Mouse (Mus musculus): ENCODE results near the gene Rras2. TPM values are rescaled to one million over a fixed set of nuclear protein-coding genes. Genes with fewer than 3 reads are reported as not detected.

The Rras2 gene
- total and polyA plus RNA-seq, 2 experiments from 2014 or later, result 34.4 to 56.6 TPM

DNA sequence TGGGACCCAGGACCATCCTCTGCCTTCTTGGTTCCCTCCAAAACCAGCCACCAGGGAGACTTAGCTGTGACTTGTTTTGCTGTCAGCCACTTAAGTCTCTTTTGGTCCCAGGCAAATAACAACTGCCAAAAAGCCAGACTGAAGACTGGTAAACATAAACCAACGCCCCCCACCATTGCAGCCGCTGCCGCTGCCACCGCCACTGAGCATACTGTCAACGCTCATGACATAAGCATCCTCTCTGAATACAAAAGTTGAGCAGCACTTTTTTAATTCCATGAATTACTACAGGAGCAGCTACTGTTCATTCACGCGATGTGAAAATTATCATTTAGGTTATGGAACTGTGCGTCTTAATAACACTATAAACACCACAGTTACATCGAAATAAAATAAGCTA, 1.6 kb downstream of the Rras2 start:
- H3K4me3 ChIP-seq (ENCODE audit: low read depth, low read length), result peak overlapping the region; percentile 88
- no peaks in the 10 kb centered on the region for H3K36me3 ChIP-seq (ENCODE audit: insufficient read depth)
- ATAC-seq, result no peak
- WGBS, result 10% methylated on average over 9 of the region's 9 CpGs
- DNase-seq, result peak; percentile 22
- H3K27ac ChIP-seq (ENCODE audit: low read depth, low read length), result no peak overlapping the region
- H3K4me1 ChIP-seq (ENCODE audit: insufficient read depth), result 0 out of 2 replicates have a peak, but pooled peaks cover 4% of the 10 kb centered on the region
- H3K9ac ChIP-seq, result peak overlapping the region; percentile 84; the same call in 1 of the 2 replicates
- peak overlapping the region; percentile 80 for H3K4me2 ChIP-seq (ENCODE audit: low read depth)
- no peak for TF ChIP-seq CTCF (IDR thresholded peaks at IDR 0.05; ENCODE audit: low read depth)
- no peaks in the 10 kb centered on the region for H3K9me3 ChIP-seq (ENCODE audit: low read length)
- H3K27me3 ChIP-seq (ENCODE audit: insufficient read depth, low read length), result no peaks in the 10 kb centered on the region

DNA sequence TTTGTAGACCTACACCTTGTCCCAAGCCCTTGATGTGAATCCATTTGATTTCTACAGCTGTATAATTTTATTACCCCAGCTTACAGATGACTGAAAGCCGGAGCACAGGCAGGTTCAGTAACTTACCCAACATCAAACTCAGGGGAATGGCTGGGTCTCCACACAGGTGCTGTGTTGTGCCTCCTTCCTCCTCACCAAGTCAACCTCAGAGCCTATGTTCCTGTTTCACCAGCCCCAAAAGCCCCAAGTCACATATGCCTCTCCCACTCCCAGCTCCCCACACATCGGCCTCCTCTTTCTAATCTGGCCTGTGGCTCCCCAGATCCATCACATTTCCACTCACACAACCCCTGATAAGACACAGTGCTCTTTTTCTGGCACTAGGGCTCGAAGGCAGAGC, 2.6 kb downstream of the Rras2 start:
- Histone ChIP-seq H3K4me2 (ENCODE audit: low read depth) (peak overlapping the region; percentile 80), H3K27me3 (ENCODE audit: insufficient read depth, low read length) (no peaks in the 10 kb centered on the region), H3K27ac (ENCODE audit: low read depth, low read length) (no peak overlapping the region), H3K4me3 (ENCODE audit: low read depth, low read length) (no peak overlapping the region), H3K9me3 (ENCODE audit: low read length) (no peaks in the 10 kb centered on the region), H3K4me1 (ENCODE audit: insufficient read depth) (0 out of 2 replicates have a peak, but pooled peaks cover 4% of the 10 kb centered on the region), H3K36me3 (ENCODE audit: insufficient read depth) (no peaks in the 10 kb centered on the region), H3K9ac (no peak overlapping the region)
- no peak for TF ChIP-seq CTCF (IDR thresholded peaks at IDR 0.05; ENCODE audit: low read depth)
- 95% methylated on average over 3 of the region's 3 CpGs for WGBS
- no peak for DNase-seq
- no peak for ATAC-seq

DNA sequence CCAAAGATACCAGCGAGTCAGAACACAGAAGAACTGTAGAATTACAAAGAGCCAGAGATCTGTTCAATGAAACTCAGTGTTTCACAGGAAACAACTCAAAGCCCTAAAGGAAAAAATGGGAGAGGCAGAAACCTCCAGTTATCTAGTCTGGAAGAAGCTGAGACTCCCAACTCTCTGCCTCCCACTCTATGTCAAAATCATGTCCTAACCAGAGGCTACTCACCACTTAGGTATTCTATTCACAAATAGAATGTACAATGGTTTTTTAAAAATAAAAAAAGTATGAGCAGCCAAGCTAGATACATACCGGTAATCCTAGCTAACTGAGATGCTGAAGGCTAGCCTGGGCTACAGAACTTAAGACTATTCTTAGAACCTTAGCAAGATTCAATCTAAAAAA, 3.3 kb downstream of the Rras2 start:
- Histone ChIP-seq H3K36me3 (ENCODE audit: insufficient read depth) (no peaks in the 10 kb centered on the region), H3K27ac (ENCODE audit: low read depth, low read length) (no peak overlapping the region), H3K9ac (no peak overlapping the region), H3K27me3 (ENCODE audit: insufficient read depth, low read length) (no peaks in the 10 kb centered on the region), H3K4me3 (ENCODE audit: low read depth, low read length) (no peak overlapping the region), H3K4me1 (ENCODE audit: insufficient read depth) (0 out of 2 replicates have a peak, but pooled peaks cover 4% of the 10 kb centered on the region), H3K9me3 (ENCODE audit: low read length) (no peaks in the 10 kb centered on the region), H3K4me2 (ENCODE audit: low read depth) (no peak overlapping the region)
- ATAC-seq (no peak), DNase-seq (no peak)
- WGBS, result 95% methylated on average over 2 of the region's 2 CpGs
- no peak for TF ChIP-seq CTCF (IDR thresholded peaks at IDR 0.05; ENCODE audit: low read depth)

DNA sequence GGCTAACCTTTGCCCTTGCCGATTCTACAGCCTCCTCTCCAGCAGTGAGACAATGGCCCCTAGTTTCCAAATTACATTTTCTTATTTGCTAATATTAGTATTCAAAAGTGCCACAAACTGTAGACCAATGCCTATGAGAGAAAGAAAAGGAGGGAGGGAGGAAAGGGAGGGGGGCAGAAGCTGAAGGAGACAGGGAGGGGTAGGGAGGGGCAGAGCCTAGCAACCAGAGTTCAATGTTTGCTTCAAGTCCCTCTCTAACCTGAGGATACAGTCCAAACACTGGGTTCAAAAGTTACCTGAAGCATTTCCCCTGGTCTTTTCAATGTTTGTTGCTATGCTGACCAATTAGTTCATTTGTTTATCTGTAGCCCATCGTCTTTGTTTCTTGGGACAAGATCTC, 7.1 kb downstream of the Rras2 start:
- Histone ChIP-seq H3K4me2 (ENCODE audit: low read depth) (no peak overlapping the region), H3K9me3 (ENCODE audit: low read length) (no peaks in the 10 kb centered on the region), H3K27ac (ENCODE audit: low read depth, low read length) (no peak overlapping the region), H3K4me1 (ENCODE audit: insufficient read depth) (no peaks in the 10 kb centered on the region), H3K9ac (no peak overlapping the region), H3K36me3 (ENCODE audit: insufficient read depth) (no peaks in the 10 kb centered on the region), H3K27me3 (ENCODE audit: insufficient read depth, low read length) (no peaks in the 10 kb centered on the region), H3K4me3 (ENCODE audit: low read depth, low read length) (no peak overlapping the region)
- no peak for TF ChIP-seq CTCF (IDR thresholded peaks at IDR 0.05; ENCODE audit: low read depth)
- 88% methylated on average over 2 of the region's 2 CpGs for WGBS
- no peak for ATAC-seq
- no peak for DNase-seq

DNA sequence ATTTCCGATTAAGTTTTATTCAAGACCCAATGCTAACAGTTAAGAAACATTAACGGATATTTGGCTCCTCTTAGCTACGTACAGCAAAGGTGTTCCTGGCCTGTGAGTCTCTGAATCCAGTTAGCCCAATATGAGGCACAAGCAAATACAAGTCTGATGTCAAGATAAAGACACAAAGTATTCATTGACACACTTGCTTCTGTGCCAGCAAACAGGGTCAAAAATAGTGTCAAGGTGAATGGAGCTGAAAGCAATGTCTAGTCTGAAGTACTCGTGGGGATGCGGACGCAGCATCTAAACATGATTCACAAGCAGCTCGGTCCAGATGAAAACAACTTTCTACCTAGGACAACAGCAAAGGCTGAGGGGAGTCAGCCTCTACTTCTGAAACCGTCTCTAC, 11.7 kb downstream of the Rras2 start:
- Histone ChIP-seq H3K4me3 (ENCODE audit: low read depth, low read length) (no peak overlapping the region), H3K27ac (ENCODE audit: low read depth, low read length) (no peak overlapping the region), H3K9me3 (ENCODE audit: low read length) (no peaks in the 10 kb centered on the region), H3K9ac (no peak overlapping the region), H3K4me1 (ENCODE audit: insufficient read depth) (no peaks in the 10 kb centered on the region), H3K4me2 (ENCODE audit: low read depth) (no peak overlapping the region), H3K27me3 (ENCODE audit: insufficient read depth, low read length) (no peaks in the 10 kb centered on the region), H3K36me3 (ENCODE audit: insufficient read depth) (no peaks in the 10 kb centered on the region)
- TF ChIP-seq CTCF (IDR thresholded peaks at IDR 0.05; ENCODE audit: low read depth), result no peak
- WGBS, result 84% methylated on average over 8 of the region's 8 CpGs
- ATAC-seq (no peak), DNase-seq (no peak)

DNA sequence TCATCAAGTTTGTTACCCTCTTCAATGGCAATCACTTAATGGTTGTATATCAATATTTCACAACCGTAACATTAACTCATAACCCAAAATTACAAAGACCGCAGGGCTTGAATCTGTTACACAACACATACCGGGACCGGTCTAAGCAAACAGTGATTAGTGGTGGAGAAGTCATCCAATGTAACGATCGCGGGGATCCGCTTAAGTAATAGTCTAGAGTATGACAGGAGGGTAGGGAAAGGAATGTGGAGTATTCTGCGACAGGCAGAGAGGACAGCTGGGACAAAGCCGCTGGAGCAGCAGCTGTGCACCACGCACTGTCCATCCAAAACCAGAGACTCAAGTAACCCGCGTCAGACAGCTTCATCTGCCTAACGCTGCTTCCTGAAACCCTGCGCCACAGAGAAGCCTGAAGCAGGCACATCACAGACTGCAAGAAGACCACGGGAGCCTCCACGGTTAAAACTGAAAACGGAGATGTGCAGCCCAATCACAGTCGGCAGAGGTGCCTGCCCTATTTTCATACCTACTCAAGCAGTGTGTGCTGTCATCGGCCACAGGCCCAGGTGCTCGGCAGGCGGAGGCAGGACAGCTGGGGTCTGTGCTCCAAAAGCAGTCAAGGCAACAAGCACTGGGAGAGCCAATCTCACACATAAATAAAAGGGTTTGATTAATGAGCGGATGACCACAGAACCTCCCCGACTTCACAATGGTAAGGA, 13.8 kb downstream of the Rras2 start:
- H3K4me1 ChIP-seq (ENCODE audit: insufficient read depth), result no peaks in the 10 kb centered on the region
- no peak for ATAC-seq

DNA sequence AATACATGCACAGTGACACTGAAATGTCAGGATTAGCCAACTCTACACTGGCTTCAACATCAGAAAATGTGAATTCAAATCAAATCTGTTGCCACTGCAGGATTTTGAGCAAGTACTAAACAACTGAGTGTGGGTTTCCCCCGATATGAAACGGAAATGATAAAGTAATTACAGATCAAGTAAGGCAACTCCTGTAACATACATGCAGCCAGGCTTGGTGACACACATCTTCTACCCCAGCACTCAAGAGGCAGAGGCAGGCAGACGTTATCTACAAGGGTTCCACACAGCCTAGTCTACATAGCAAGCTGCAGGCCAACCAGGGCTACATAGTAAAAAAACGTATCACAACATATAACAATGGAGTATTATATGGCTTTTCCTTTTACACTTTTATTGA, 14.4 kb downstream of the Rras2 start:
- no peaks in the 10 kb centered on the region for H3K4me1 ChIP-seq (ENCODE audit: insufficient read depth)
- H3K4me2 ChIP-seq (ENCODE audit: low read depth), result no peak overlapping the region
- no peak overlapping the region for H3K4me3 ChIP-seq (ENCODE audit: low read depth, low read length)
- no peak overlapping the region for H3K27ac ChIP-seq (ENCODE audit: low read depth, low read length)
- H3K36me3 ChIP-seq (ENCODE audit: insufficient read depth), result no peaks in the 10 kb centered on the region
- H3K9me3 ChIP-seq (ENCODE audit: low read length), result no peaks in the 10 kb centered on the region
- no peak for TF ChIP-seq CTCF (IDR thresholded peaks at IDR 0.05; ENCODE audit: low read depth)
- DNase-seq (no peak), ATAC-seq (no peak)
- no peak overlapping the region for H3K9ac ChIP-seq
- WGBS, result 86% methylated on average over 4 of the region's 4 CpGs
- no peaks in the 10 kb centered on the region for H3K27me3 ChIP-seq (ENCODE audit: insufficient read depth, low read length)

More for the DNA sequence above, 13.8 kb downstream of the Rras2 start:
- H3K27ac ChIP-seq (ENCODE audit: low read depth, low read length), result no peak overlapping the region
- H3K27me3 ChIP-seq (ENCODE audit: insufficient read depth, low read length), result no peaks in the 10 kb centered on the region
- no peak overlapping the region for H3K9ac ChIP-seq
- H3K4me2 ChIP-seq (ENCODE audit: low read depth), result no peak overlapping the region
- H3K9me3 ChIP-seq (ENCODE audit: low read length), result no peaks in the 10 kb centered on the region
- no peak for TF ChIP-seq CTCF (IDR thresholded peaks at IDR 0.05; ENCODE audit: low read depth)
- H3K4me3 ChIP-seq (ENCODE audit: low read depth, low read length), result no peak overlapping the region
- DNase-seq, result no peak
- 91% methylated on average over 24 of the region's 24 CpGs for WGBS
- no peaks in the 10 kb centered on the region for H3K36me3 ChIP-seq (ENCODE audit: insufficient read depth)
